Mouse (Mus musculus) frontal cortex, postnatal 14 days (tissue): Measurements from ENCODE around the gene Pcnx3.

Experiments used
- DNase-seq, 2 experiments: peaks; one replicate each; pipeline ENCODE4 v3.0.0; 2022; ENCODE audit warnings: low spot score in 2 of 2

The Pcnx3 gene

GRCm38 (mm10) chr19:5641021-5641420 lies 47.7 kb downstream of the Pcnx3 start:
- no peak for DNase-seq

- no peak for DNase-seq
Observed at GRCm38 (mm10) chr19:5640339-5640738, 48.4 kb downstream of the Pcnx3 start.

- DNase-seq, result no peak
Observed at GRCm38 (mm10) chr19:5638416-5639005, 50.2 kb downstream of the Pcnx3 start.

GRCm38 (mm10) chr19:5637069-5638047 lies 51.4 kb downstream of the Pcnx3 start, which contains the start of gene Rela:
Gene Rela (plus strand): TSS chr19:5637483.
- peak; percentile 77 to 82 for DNase-seq

- no peak for DNase-seq
Observed at GRCm38 (mm10) chr19:5636571-5637041, 52.1 kb downstream of the Pcnx3 start.

- DNase-seq, result no peak
Observed at GRCm38 (mm10) chr19:5636036-5636570, 52.6 kb downstream of the Pcnx3 start.

- no peak for DNase-seq
Observed at GRCm38 (mm10) chr19:5632120-5632519, 56.6 kb downstream of the Pcnx3 start.

GRCm38 (mm10) chr19:5629907-5630306 lies 58.8 kb downstream of the Pcnx3 start:
- DNase-seq, result no peak

GRCm38 (mm10) chr19:5625311-5625710 lies 63.4 kb downstream of the Pcnx3 start:
- DNase-seq, result no peak

- DNase-seq, result no peak
Observed at GRCm38 (mm10) chr19:5621884-5622283, 66.8 kb downstream of the Pcnx3 start.

GRCm38 (mm10) chr19:5620007-5620406 lies 68.7 kb downstream of the Pcnx3 start:
- no peak for DNase-seq

- no peak for DNase-seq
Observed at GRCm38 (mm10) chr19:5614953-5615352, 73.8 kb downstream of the Pcnx3 start.
